ENCODE assay signal across 17 mouse cellular contexts in the genomic region with DNA sequence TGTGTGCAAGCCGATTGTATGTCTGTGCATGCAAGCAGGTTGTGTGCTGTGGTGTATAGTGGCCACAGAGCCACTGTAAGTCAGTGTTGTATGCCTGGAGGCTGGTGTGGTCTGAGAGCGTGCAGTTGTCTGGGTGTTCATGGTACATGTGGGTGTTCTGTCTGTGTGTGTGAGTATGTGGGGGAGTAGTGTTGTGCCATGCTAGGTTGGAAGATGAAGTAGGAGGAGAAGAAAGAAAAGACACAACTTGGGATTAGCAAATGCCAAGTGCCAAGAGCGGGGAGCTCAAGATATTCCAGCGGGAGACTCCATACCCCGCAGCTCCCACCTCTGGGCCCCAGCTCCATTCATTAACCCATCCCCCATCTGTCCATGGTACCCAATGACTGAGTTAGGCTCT. TPM values are rescaled to one million over a fixed set of nuclear protein-coding genes. Genes with fewer than 3 reads are reported as not detected.
DNase-seq lines count a peak whose midpoint lies in the region; ATAC-seq and TF ChIP-seq lines count a peak whose summit lies in the region.
"Had no signal": no experiment of that assay in that cellular context is flagged by ENCODE, and none has a peak within 500 bp of the region (broad histone marks: within the 10 kb centered on the region; RNA-seq: fewer than 3 reads in every experiment).

No protein-coding gene starts in this region.

- 87% methylated on average over 5 of the region's 5 CpGs for WGBS in midbrain, embryonic 11.5 days
- 83% methylated on average over 5 of the region's 5 CpGs for WGBS in midbrain, embryonic 13.5 days
- 71% methylated on average over 5 of the region's 5 CpGs for WGBS in liver, embryonic 12.5 days (ENCODE audit: insufficient replicate concordance)

- no peak overlapping the region for H3K4me2 ChIP-seq in midbrain, embryonic 11.5 days
- no peak overlapping the region for H3K4me2 ChIP-seq in midbrain, embryonic 13.5 days (replicated peaks)
- no peak overlapping the region for H3K4me2 ChIP-seq in liver, embryonic 12.5 days
- H3K4me2 ChIP-seq: forebrain, embryonic 15.5 days; heart, embryonic 13.5 days; hindbrain, embryonic 15.5 days had no signal

- H3K4me1 ChIP-seq in midbrain, embryonic 11.5 days (ENCODE audit: control insufficient read depth, insufficient read depth, low read length) = no peaks in the 10 kb centered on the region
- H3K4me1 ChIP-seq in midbrain, embryonic 13.5 days (replicated peaks) = peaks cover 11% of the 10 kb centered on the region; the same call in 1 of the 2 replicates
- no peaks in the 10 kb centered on the region for H3K4me1 ChIP-seq in liver, embryonic 12.5 days

- H3K4me3 ChIP-seq in layer of hippocampus, adult 2 months = no peak overlapping the region
- H3K4me3 ChIP-seq in midbrain, embryonic 11.5 days (ENCODE audit: low read depth, low read length) = no peak overlapping the region
- H3K4me3 ChIP-seq in midbrain, embryonic 13.5 days (replicated peaks) = no peak overlapping the region
- H3K4me3 ChIP-seq in liver, embryonic 12.5 days = no peak overlapping the region
- H3K4me3 ChIP-seq: embryonic facial prominence, embryonic 10.5 days; forebrain, embryonic 15.5 days; heart, embryonic 13.5 days; hindbrain, embryonic 15.5 days had no signal

- no peak for TF ChIP-seq CTCF in layer of hippocampus, adult 2 months (conservative IDR thresholded peaks at IDR 0.05)

- no peaks in the 10 kb centered on the region for H3K36me3 ChIP-seq in midbrain, embryonic 11.5 days (ENCODE audit: control insufficient read depth, insufficient read depth, low read length)
- H3K36me3 ChIP-seq in midbrain, embryonic 13.5 days = no peaks in the 10 kb centered on the region
- H3K36me3 ChIP-seq in liver, embryonic 12.5 days = no peaks in the 10 kb centered on the region
- H3K36me3 ChIP-seq: embryonic facial prominence, embryonic 10.5 days; forebrain, embryonic 15.5 days; heart, embryonic 13.5 days; hindbrain, embryonic 15.5 days had no signal

- H3K9me3 ChIP-seq in midbrain, embryonic 11.5 days (ENCODE audit: control insufficient read depth, low read length) = no peaks in the 10 kb centered on the region
- no peaks in the 10 kb centered on the region for H3K9me3 ChIP-seq in midbrain, embryonic 13.5 days
- no peaks in the 10 kb centered on the region for H3K9me3 ChIP-seq in liver, embryonic 12.5 days (replicated peaks)
- H3K9me3 ChIP-seq: embryonic facial prominence, embryonic 10.5 days; forebrain, embryonic 15.5 days; heart, embryonic 13.5 days; hindbrain, embryonic 15.5 days had no signal

- DNase-seq in layer of hippocampus, adult 2 months (ENCODE audit: low spot score in 2 of 2) = no peak
- no peak for DNase-seq in layer of hippocampus, adult 9-11 months
- DNase-seq in midbrain, embryonic 11.5 days (ENCODE audit: low spot score, missing footprints) = peak; percentile 84
- peak; percentile 42 to 50 for DNase-seq in left cerebral cortex, postnatal 36 days (ENCODE audit: low spot score in 2 of 2)
- DNase-seq: adrenal gland, adult 2 months; adrenal gland, postnatal 25 days; cerebellum, adult 2 months; cerebellum, postnatal 10 days; gastrocnemius, postnatal 36 days; heart, adult 11 months; heart, postnatal 36 days had no signal

- 0 out of 2 replicates have a peak overlapping the region, but pooled peaks have one; percentile 65 for H3K27ac ChIP-seq in layer of hippocampus, adult 2 months
- no peak overlapping the region for H3K27ac ChIP-seq in midbrain, embryonic 11.5 days (ENCODE audit: low read depth, low read length)
- no peak overlapping the region for H3K27ac ChIP-seq in midbrain, embryonic 13.5 days
- H3K27ac ChIP-seq in liver, embryonic 12.5 days = no peak overlapping the region
- H3K27ac ChIP-seq: embryonic facial prominence, embryonic 10.5 days; heart, embryonic 13.5 days; hindbrain, embryonic 15.5 days had no signal

- H3K27me3 ChIP-seq in midbrain, embryonic 11.5 days (ENCODE audit: control insufficient read depth, insufficient read depth, low read length) = no peaks in the 10 kb centered on the region
- H3K27me3 ChIP-seq in midbrain, embryonic 13.5 days = no peaks in the 10 kb centered on the region
- H3K27me3 ChIP-seq in liver, embryonic 12.5 days (replicated peaks) = no peaks in the 10 kb centered on the region
- H3K27me3 ChIP-seq: forebrain, embryonic 15.5 days; hindbrain, embryonic 15.5 days had no signal

- ATAC-seq in midbrain, embryonic 11.5 days (ENCODE audit: low FRiP score) = no peak
- ATAC-seq in midbrain, embryonic 13.5 days = no peak
- no peak for ATAC-seq in liver, embryonic 12.5 days
- ATAC-seq: forebrain, embryonic 15.5 days had no signal

- H3K9ac ChIP-seq in midbrain, embryonic 11.5 days (ENCODE audit: low read length) = no peak overlapping the region
- H3K9ac ChIP-seq in midbrain, embryonic 13.5 days (replicated peaks) = no peak overlapping the region
- no peak overlapping the region for H3K9ac ChIP-seq in liver, embryonic 12.5 days
- H3K9ac ChIP-seq: forebrain, embryonic 15.5 days; heart, embryonic 13.5 days; hindbrain, embryonic 15.5 days had no signal

- intact Hi-C loops in left cerebral cortex, postnatal 36 days (cut with DNase I) = no loop called here

RNA-seq across cellular contexts. Expression of a gene that starts 38.5 kb away (rescaled TPM):
- 10 to 100 TPM; 30.7 to 30.9 TPM for total RNA-seq in layer of hippocampus, adult 2 months (2021)
- 0.90 and 1.8 TPM in 2 replicates for polyA plus RNA-seq in midbrain, embryonic 11.5 days (2014; fragmentation: Nextera tagmentation; extraction: Ambion mirVana)
- polyA plus RNA-seq in midbrain, embryonic 13.5 days (2015; fragmentation: Nextera tagmentation; extraction: Ambion mirVana) = 1.8 and 1.9 TPM in 2 replicates
- 10 to 100 TPM; 21.0 to 25.1 TPM for total RNA-seq in left cerebral cortex, postnatal 36 days (2021)
- polyA plus RNA-seq in liver, embryonic 12.5 days (2016; fragmentation: Nextera tagmentation; extraction: Ambion mirVana) = 8.0 and 9.2 TPM in 2 replicates

Comparison
In these comparisons a context has a peak if more than half of its experiments do, and no peak if none do; other contexts are left out.
1. DNase-seq: peak in midbrain, embryonic 11.5 days (single experiment) and left cerebral cortex, postnatal 36 days (2 of 2); none in layer of hippocampus, adult 2 months (0 of 2) and layer of hippocampus, adult 9-11 months (single experiment).